Mouse (Mus musculus): ENCODE measurements around the gene Nhlrc4.

- TF ChIP-seq CTCF (IDR thresholded peaks at IDR 0.05) (no peak), EP300 (IDR thresholded peaks at IDR 0.05; ENCODE audit: insufficient read depth, low read depth, low read length) (no peak)
These were observed 15.1 kb upstream of the Nhlrc4 start for GRCm38 (mm10) chr17:25959630-25960467.
